Mouse (Mus musculus): ENCODE measurements around the gene Isca2.

Gene Isca2

GRCm38 (mm10) chr12:84773476-84773875 lies 425 bp downstream of the Isca2 start:
- DNase-seq: no peak

GRCm38 (mm10) chr12:84774376-84774775 lies 1.3 kb downstream of the Isca2 start:
- no peak for DNase-seq

GRCm38 (mm10) chr12:84776229-84776628 lies 3.2 kb downstream of the Isca2 start:
- DNase-seq: no peak

GRCm38 (mm10) chr12:84784604-84785381 lies 11.7 kb downstream of the Isca2 start:
- peak; percentile 96 for DNase-seq

GRCm38 (mm10) chr12:84786091-84786490 lies 13.0 kb downstream of the Isca2 start:
- no peak for DNase-seq

GRCm38 (mm10) chr12:84790853-84791252 lies 17.8 kb downstream of the Isca2 start:
- DNase-seq: peak; percentile 28 to 42

- no peak for DNase-seq
These were observed 19.6 kb downstream of the Isca2 start for GRCm38 (mm10) chr12:84792629-84793028.

GRCm38 (mm10) chr12:84794647-84795046 lies 21.6 kb downstream of the Isca2 start:
- no peak for DNase-seq

- no peak for DNase-seq
These were observed 26.0 kb downstream of the Isca2 start for GRCm38 (mm10) chr12:84799086-84799485.

GRCm38 (mm10) chr12:84800419-84800818 lies 27.4 kb downstream of the Isca2 start:
- DNase-seq: peak; percentile 28 to 33

GRCm38 (mm10) chr12:84801532-84802110 lies 28.6 kb downstream of the Isca2 start:
- DNase-seq: no peak

GRCm38 (mm10) chr12:84802625-84803024 lies 29.6 kb downstream of the Isca2 start:
- DNase-seq: no peak

GRCm38 (mm10) chr12:84805228-84805842 lies 32.3 kb downstream of the Isca2 start:
- peak; percentile 31 to 36 for DNase-seq

GRCm38 (mm10) chr12:84806010-84806409 lies 33.0 kb downstream of the Isca2 start:
- no peak for DNase-seq

GRCm38 (mm10) chr12:84806726-84807125 lies 33.7 kb downstream of the Isca2 start:
- no peak for DNase-seq

- DNase-seq: no peak
These were observed 34.3 kb downstream of the Isca2 start for GRCm38 (mm10) chr12:84807351-84807750.

- no peak for DNase-seq
These were observed 36.0 kb downstream of the Isca2 start for GRCm38 (mm10) chr12:84809033-84809432.

- no peak for DNase-seq
These were observed 37.8 kb downstream of the Isca2 start for GRCm38 (mm10) chr12:84810810-84811209.

- no peak for DNase-seq
These were observed 38.5 kb downstream of the Isca2 start for GRCm38 (mm10) chr12:84811510-84811909.

- DNase-seq: peak in 1 of 2 experiments; percentile 21
These were observed 39.0 kb downstream of the Isca2 start for GRCm38 (mm10) chr12:84812004-84812403.

GRCm38 (mm10) chr12:84813773-84814172 lies 40.7 kb downstream of the Isca2 start:
- peak in 1 of 2 experiments; percentile 25 for DNase-seq

GRCm38 (mm10) chr12:84814663-84815325 lies 41.7 kb downstream of the Isca2 start:
- no peak for DNase-seq

GRCm38 (mm10) chr12:84818496-84818895 lies 45.4 kb downstream of the Isca2 start:
- no peak for DNase-seq
